Mouse (Mus musculus) activated CD4-positive, CD25-positive, alpha-beta regulatory T cell, adult 9 weeks (primary cell): ENCODE measurements around the gene Gm9507. TPM values are rescaled to one million over a fixed set of nuclear protein-coding genes. Genes with fewer than 3 reads are reported as not detected.

Source experiments
- polyA plus RNA-seq: library from polyadenylated mRNA; unstranded; fragments of 100-300 nt; shearing (Covaris generic); gene quantifications from one replicate; pipeline ENCODE4 v1.2.1, GENCODE M21; 2017

The Gm9507 gene
- polyA plus RNA-seq, result not detected

GRCm38 (mm10) chr10:77811743-77812142, at the start of gene Gm9507:
Gene Gm9507 (minus strand): TSS chr10:77811843.

GRCm38 (mm10) chr10:77852559-77852958, 40.9 kb upstream of the Gm9507 start, which contains the start of gene Gm10318:
Gene Gm10318 (plus strand): TSS chr10:77852859.

GRCm38 (mm10) chr10:77846503-77846902, 34.9 kb upstream of the Gm9507 start, which contains the start of gene Gm36176:
Gene Gm36176 (plus strand): TSS chr10:77846803.

GRCm38 (mm10) chr10:77835647-77836046, 24.0 kb upstream of the Gm9507 start, which contains the start of gene Krtap10-10:
Gene Krtap10-10 (plus strand): TSS chr10:77835947.

GRCm38 (mm10) chr10:77826951-77827350, 15.3 kb upstream of the Gm9507 start, which contains the start of gene Krtap10-4:
Gene Krtap10-4 (minus strand): TSS chr10:77827095.

GRCm38 (mm10) chr10:77814382-77814781, 2.7 kb upstream of the Gm9507 start, which contains the start of gene Gm2696:
Gene Gm2696 (plus strand): TSS chr10:77814682.

GRCm38 (mm10) chr10:77798921-77799508, 12.6 kb downstream of the Gm9507 start, which contains the start of gene Gm19668:
Gene Gm19668 (minus strand): TSS chr10:77799133.

GRCm38 (mm10) chr10:77794976-77795375, 16.7 kb downstream of the Gm9507 start, which contains the start of gene Gm9639:
Gene Gm9639 (minus strand): TSS chr10:77795076.

GRCm38 (mm10) chr10:77787876-77788275, 23.8 kb downstream of the Gm9507 start, which contains the start of gene Gm7137:
Gene Gm7137 (minus strand): TSS chr10:77788200.

GRCm38 (mm10) chr10:77782442-77782841, 29.2 kb downstream of the Gm9507 start, which contains the start of gene Gm3250:
Gene Gm3250 (minus strand): TSS chr10:77782542.

GRCm38 (mm10) chr10:77776844-77777243, 34.8 kb downstream of the Gm9507 start, which contains the start of gene Gm7138:
Gene Gm7138 (minus strand): TSS chr10:77776944.

GRCm38 (mm10) chr10:77771225-77771624, 40.4 kb downstream of the Gm9507 start, which contains the start of gene Gm3238:
Gene Gm3238 (minus strand): TSS chr10:77771325.

Other genes starting within 250 kb of the Gm9507 start
- gene Pttg1ip, start 230.1 kb downstream of the Gm9507 start, polyA plus RNA-seq, result 108 TPM
- 116 TPM for gene Sumo3, start 205.7 kb downstream of the Gm9507 start, polyA plus RNA-seq
- gene Gm49325, start 205.6 kb downstream of the Gm9507 start, polyA plus RNA-seq, result not detected
- 58.6 TPM for gene Ube2g2, start 189.6 kb downstream of the Gm9507 start, polyA plus RNA-seq
- gene Tspear, start 125.3 kb downstream of the Gm9507 start, polyA plus RNA-seq, result 0.59 TPM
- gene Gm19402, start 121.1 kb downstream of the Gm9507 start, polyA plus RNA-seq, result not detected
- gene Gm9508, start 114.6 kb downstream of the Gm9507 start, polyA plus RNA-seq, result not detected
- not detected for gene Gm10272, start 105.2 kb downstream of the Gm9507 start, polyA plus RNA-seq
- not detected for gene Gm10024, start 100.4 kb downstream of the Gm9507 start, polyA plus RNA-seq
- gene Gm10142, start 96.0 kb downstream of the Gm9507 start, polyA plus RNA-seq, result not detected
- gene Krtap12-1, start 91.2 kb downstream of the Gm9507 start, polyA plus RNA-seq, result not detected
- gene Gm10100, start 85.4 kb downstream of the Gm9507 start, polyA plus RNA-seq, result not detected
- not detected for gene Gm18596, start 69.2 kb downstream of the Gm9507 start, polyA plus RNA-seq
- not detected for gene Gm9736, start 60.5 kb downstream of the Gm9507 start, polyA plus RNA-seq
- gene Gm3233, start 52.2 kb downstream of the Gm9507 start, polyA plus RNA-seq, result not detected
- gene Gm3238, start 40.5 kb downstream of the Gm9507 start, polyA plus RNA-seq, result not detected
- gene Gm7138, start 34.9 kb downstream of the Gm9507 start, polyA plus RNA-seq, result not detected
- gene Gm3250, start 29.3 kb downstream of the Gm9507 start, polyA plus RNA-seq, result not detected
- gene Gm7137, start 23.6 kb downstream of the Gm9507 start, polyA plus RNA-seq, result not detected
- not detected for gene Gm9639, start 16.8 kb downstream of the Gm9507 start, polyA plus RNA-seq
- gene Gm19668, start 12.7 kb downstream of the Gm9507 start, polyA plus RNA-seq, result not detected
- not detected for gene Gm2696, start 2.8 kb upstream of the Gm9507 start, polyA plus RNA-seq
- not detected for gene Krtap10-4, start 15.3 kb upstream of the Gm9507 start, polyA plus RNA-seq
- not detected for gene Krtap10-10, start 24.1 kb upstream of the Gm9507 start, polyA plus RNA-seq
- not detected for gene Gm36176, start 35.0 kb upstream of the Gm9507 start, polyA plus RNA-seq
- not detected for gene Gm10318, start 41.0 kb upstream of the Gm9507 start, polyA plus RNA-seq
- gene Gm3285, start 50.1 kb upstream of the Gm9507 start, polyA plus RNA-seq, result not detected
- not detected for gene Lrrc3, start 90.7 kb upstream of the Gm9507 start, polyA plus RNA-seq
- 1.3 TPM for gene Trpm2, start 158.7 kb upstream of the Gm9507 start, polyA plus RNA-seq
- 10.6 TPM for gene 1810043G02Rik, start 166.7 kb upstream of the Gm9507 start, polyA plus RNA-seq
- 94.5 TPM for gene Pfkl, start 198.2 kb upstream of the Gm9507 start, polyA plus RNA-seq
- gene Dnmt3l, start 230.1 kb upstream of the Gm9507 start, polyA plus RNA-seq, result not detected
- 0.49 TPM for gene Aire, start 231.8 kb upstream of the Gm9507 start, polyA plus RNA-seq